Mouse (Mus musculus): ENCODE measurements at regions not wholly inside any gene's neighbourhood (a gene's known extent, or its start where the extent isn't known, plus 50 kb on each side); places are given as distances from the start of the nearest gene placed in this dataset.

DNA sequence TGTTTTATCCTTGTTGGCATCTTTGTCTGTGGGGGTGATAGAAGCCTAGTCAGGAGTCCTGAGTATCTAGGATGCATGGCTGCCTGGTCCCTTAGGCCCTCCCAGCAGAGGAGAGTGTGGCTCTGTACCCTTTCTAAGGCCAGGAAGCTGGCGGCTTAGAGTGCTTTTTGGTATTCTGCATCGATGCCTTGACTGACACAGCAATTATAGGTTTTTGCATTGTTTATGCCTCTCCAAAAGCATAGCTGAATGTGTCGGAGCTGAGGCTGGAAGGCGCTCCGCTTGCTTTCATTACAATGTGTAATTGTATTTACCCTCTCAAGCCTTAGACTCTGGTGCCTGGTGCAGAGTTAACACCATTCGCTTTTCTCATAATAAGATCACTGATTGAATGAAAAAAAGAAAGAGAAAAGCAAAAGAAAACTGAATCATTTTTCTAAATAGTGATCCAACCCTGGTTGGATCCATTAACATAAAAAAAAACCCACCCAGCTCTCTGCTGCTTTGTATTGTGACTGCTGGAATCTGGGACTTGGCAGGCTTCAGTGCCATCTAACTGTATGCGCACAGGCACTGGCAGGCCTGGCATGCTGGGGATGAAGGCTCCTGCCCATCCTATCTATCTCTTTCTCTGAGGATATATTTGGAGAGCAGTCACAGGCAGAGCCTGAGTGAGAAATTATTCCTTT, 376.8 kb downstream of the Zfp619 start:
- H3K36me3 ChIP-seq (replicated peaks; ENCODE audit: control insufficient read depth, insufficient read depth) = no peaks in the 10 kb centered on the region
- WGBS = 38% methylated on average over 7 of the region's 7 CpGs
- no peak for DNase-seq (ENCODE audit: low spot score)
- no peak; the same call in 1 of the 2 replicates for ATAC-seq (ENCODE audit: low FRiP score)
- no peak overlapping the region for H3K9ac ChIP-seq
- H3K9me3 ChIP-seq (ENCODE audit: control insufficient read depth, low read length) = no peaks in the 10 kb centered on the region
- H3K27ac ChIP-seq = peak overlapping the region; percentile 15; the same call in 1 of the 2 replicates
- H3K27me3 ChIP-seq (ENCODE audit: control insufficient read depth, insufficient read depth, low read length) = no peaks in the 10 kb centered on the region
- H3K4me1 ChIP-seq (replicated peaks; ENCODE audit: control insufficient read depth, insufficient read depth, low read length) = no peaks in the 10 kb centered on the region
- H3K4me3 ChIP-seq (replicated peaks; ENCODE audit: low read length) = no peak overlapping the region
- H3K4me2 ChIP-seq (replicated peaks) = no peak overlapping the region

DNA sequence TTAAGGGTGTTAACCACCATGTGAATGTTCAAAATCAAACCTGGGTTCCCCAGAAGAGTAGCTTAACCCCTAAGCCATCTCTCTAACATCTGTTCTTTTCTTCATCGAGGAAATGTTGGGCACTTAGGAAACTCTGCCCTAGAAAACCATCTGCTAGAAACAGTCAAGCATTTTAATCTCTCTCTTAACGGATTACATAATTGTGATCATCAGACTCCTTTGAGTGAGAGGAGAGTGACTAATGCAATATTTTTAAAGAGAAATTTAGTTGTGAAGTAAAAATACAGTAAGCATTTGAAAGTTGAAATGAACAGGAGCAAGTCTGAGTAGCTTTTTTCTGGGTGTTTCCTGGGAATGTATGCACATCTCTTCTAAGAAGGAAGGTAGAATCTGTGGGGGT, 379.4 kb downstream of the Zfp619 start:
- Histone ChIP-seq H3K4me1 (replicated peaks; ENCODE audit: control insufficient read depth, insufficient read depth, low read length) (no peaks in the 10 kb centered on the region), H3K36me3 (replicated peaks; ENCODE audit: control insufficient read depth, insufficient read depth) (no peaks in the 10 kb centered on the region), H3K9ac (no peak overlapping the region), H3K9me3 (ENCODE audit: control insufficient read depth, low read length) (no peaks in the 10 kb centered on the region), H3K4me2 (replicated peaks) (no peak overlapping the region), H3K27me3 (ENCODE audit: control insufficient read depth, insufficient read depth, low read length) (no peaks in the 10 kb centered on the region), H3K4me3 (replicated peaks; ENCODE audit: low read length) (no peak overlapping the region), H3K27ac (no peak overlapping the region)
- WGBS = 83% methylated on average over 2 of the region's 2 CpGs
- ATAC-seq (ENCODE audit: low FRiP score) = no peak
- no peak for DNase-seq (ENCODE audit: low spot score)

DNA sequence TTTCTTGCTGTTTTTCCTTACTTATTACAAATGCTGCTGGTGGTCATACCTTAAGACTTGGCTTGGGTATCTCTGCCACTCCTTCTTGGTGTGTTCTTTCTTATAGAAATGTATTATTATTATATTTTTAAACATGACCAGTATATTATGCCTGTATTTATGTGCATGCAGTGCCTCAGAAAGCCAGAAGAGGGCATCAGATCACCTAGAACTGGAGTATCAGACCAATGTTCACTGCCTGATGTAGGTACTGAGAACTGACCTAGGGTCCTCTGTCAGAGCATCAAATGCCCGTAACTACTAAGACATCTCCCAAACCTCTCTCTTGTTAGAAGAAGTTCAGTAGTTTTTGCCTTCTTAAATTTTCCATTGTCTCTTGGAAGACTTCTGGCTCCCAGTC, 380.7 kb downstream of the Zfp619 start:
- 93% methylated on average over 1 of the region's 1 CpGs for whole genome bisulfite sequencing
- H3K27ac ChIP-seq = no peak overlapping the region
- H3K9ac ChIP-seq = no peak overlapping the region
- no peaks in the 10 kb centered on the region for H3K4me1 ChIP-seq (replicated peaks; ENCODE audit: control insufficient read depth, insufficient read depth, low read length)
- ATAC-seq (ENCODE audit: low FRiP score) (no peak), DNase-seq (ENCODE audit: low spot score) (no peak)
- no peak overlapping the region for H3K4me2 ChIP-seq (replicated peaks)
- H3K4me3 ChIP-seq (replicated peaks; ENCODE audit: low read length) = no peak overlapping the region
- no peaks in the 10 kb centered on the region for H3K36me3 ChIP-seq (replicated peaks; ENCODE audit: control insufficient read depth, insufficient read depth)
- no peaks in the 10 kb centered on the region for H3K27me3 ChIP-seq (ENCODE audit: control insufficient read depth, insufficient read depth, low read length)
- H3K9me3 ChIP-seq (ENCODE audit: control insufficient read depth, low read length) = no peaks in the 10 kb centered on the region

- Histone ChIP-seq H3K4me2 (replicated peaks) (no peak overlapping the region), H3K4me3 (replicated peaks; ENCODE audit: low read length) (no peak overlapping the region), H3K36me3 (replicated peaks; ENCODE audit: control insufficient read depth, insufficient read depth) (no peaks in the 10 kb centered on the region), H3K9ac (no peak overlapping the region), H3K4me1 (replicated peaks; ENCODE audit: control insufficient read depth, insufficient read depth, low read length) (no peaks in the 10 kb centered on the region), H3K27me3 (ENCODE audit: control insufficient read depth, insufficient read depth, low read length) (no peaks in the 10 kb centered on the region), H3K9me3 (ENCODE audit: control insufficient read depth, low read length) (no peaks in the 10 kb centered on the region), H3K27ac (no peak overlapping the region)
- WGBS = 82% methylated on average over 1 of the region's 1 CpGs
- ATAC-seq (ENCODE audit: low FRiP score) = no peak
- DNase-seq (ENCODE audit: low spot score) = no peak
Observed at GRCm38 (mm10) chr7:39933946-39934345, 416.4 kb downstream of the Zfp619 start.

GRCm38 (mm10) chr7:39937262-39937661, 419.7 kb downstream of the Zfp619 start:
- WGBS = 86% methylated on average over 4 of the region's 4 CpGs
- H3K9ac ChIP-seq = no peak overlapping the region
- DNase-seq (ENCODE audit: low spot score) = no peak
- no peak overlapping the region for H3K27ac ChIP-seq
- ATAC-seq (ENCODE audit: low FRiP score) = no peak
- no peak overlapping the region for H3K4me3 ChIP-seq (replicated peaks; ENCODE audit: low read length)
- no peaks in the 10 kb centered on the region for H3K9me3 ChIP-seq (ENCODE audit: control insufficient read depth, low read length)
- H3K27me3 ChIP-seq (ENCODE audit: control insufficient read depth, insufficient read depth, low read length) = no peaks in the 10 kb centered on the region
- no peaks in the 10 kb centered on the region for H3K4me1 ChIP-seq (replicated peaks; ENCODE audit: control insufficient read depth, insufficient read depth, low read length)
- no peak overlapping the region for H3K4me2 ChIP-seq (replicated peaks)
- no peaks in the 10 kb centered on the region for H3K36me3 ChIP-seq (replicated peaks; ENCODE audit: control insufficient read depth, insufficient read depth)

GRCm38 (mm10) chr7:39942262-39942900, 424.8 kb downstream of the Zfp619 start:
- Histone ChIP-seq H3K9me3 (ENCODE audit: control insufficient read depth, low read length) (no peaks in the 10 kb centered on the region), H3K4me3 (replicated peaks; ENCODE audit: low read length) (no peak overlapping the region), H3K27me3 (ENCODE audit: control insufficient read depth, insufficient read depth, low read length) (no peaks in the 10 kb centered on the region), H3K36me3 (replicated peaks; ENCODE audit: control insufficient read depth, insufficient read depth) (no peaks in the 10 kb centered on the region), H3K4me2 (replicated peaks) (no peak overlapping the region), H3K4me1 (replicated peaks; ENCODE audit: control insufficient read depth, insufficient read depth, low read length) (no peaks in the 10 kb centered on the region), H3K27ac (no peak overlapping the region), H3K9ac (no peak overlapping the region)
- ATAC-seq (ENCODE audit: low FRiP score) = peak; percentile 57; the same call in 1 of the 2 replicates
- 35% methylated on average over 1 of the region's 1 CpGs for WGBS
- DNase-seq (ENCODE audit: low spot score) = peak; percentile 66

DNA sequence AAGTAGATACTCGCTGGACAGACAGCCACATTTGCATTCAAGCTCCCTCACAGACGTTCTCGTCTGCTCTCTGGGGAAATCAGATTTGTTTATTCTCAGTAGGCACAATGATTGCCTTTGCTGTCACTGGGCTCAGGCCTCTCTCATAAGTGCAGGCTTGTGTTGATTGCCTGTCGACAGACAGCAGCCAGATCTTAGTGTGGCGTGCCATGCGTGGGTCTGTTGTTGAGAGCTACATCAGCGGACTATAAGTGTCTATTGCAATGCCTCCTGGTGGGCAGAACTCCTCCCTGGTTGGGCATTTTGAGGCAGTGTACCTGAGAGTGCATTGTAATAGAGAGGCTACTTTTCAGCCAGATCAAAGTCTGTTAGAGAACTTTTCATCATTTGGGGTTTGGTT, 436.5 kb downstream of the Zfp619 start:
- ATAC-seq (ENCODE audit: low FRiP score) (no peak), DNase-seq (ENCODE audit: low spot score) (no peak)
- H3K36me3 ChIP-seq (replicated peaks; ENCODE audit: control insufficient read depth, insufficient read depth) = no peaks in the 10 kb centered on the region
- H3K4me2 ChIP-seq (replicated peaks) = no peak overlapping the region
- H3K9ac ChIP-seq = no peak overlapping the region
- no peaks in the 10 kb centered on the region for H3K4me1 ChIP-seq (replicated peaks; ENCODE audit: control insufficient read depth, insufficient read depth, low read length)
- H3K9me3 ChIP-seq (ENCODE audit: control insufficient read depth, low read length) = no peaks in the 10 kb centered on the region
- H3K4me3 ChIP-seq (replicated peaks; ENCODE audit: low read length) = no peak overlapping the region
- H3K27ac ChIP-seq = no peak overlapping the region
- 69% methylated on average over 7 of the region's 7 CpGs for WGBS
- H3K27me3 ChIP-seq (ENCODE audit: control insufficient read depth, insufficient read depth, low read length) = no peaks in the 10 kb centered on the region

GRCm38 (mm10) chr7:39954931-39955330, 437.4 kb downstream of the Zfp619 start:
- no peak overlapping the region for H3K27ac ChIP-seq
- H3K4me3 ChIP-seq (replicated peaks; ENCODE audit: low read length) = no peak overlapping the region
- H3K27me3 ChIP-seq (ENCODE audit: control insufficient read depth, insufficient read depth, low read length) = no peaks in the 10 kb centered on the region
- no peaks in the 10 kb centered on the region for H3K4me1 ChIP-seq (replicated peaks; ENCODE audit: control insufficient read depth, insufficient read depth, low read length)
- no peak for ATAC-seq (ENCODE audit: low FRiP score)
- no peaks in the 10 kb centered on the region for H3K9me3 ChIP-seq (ENCODE audit: control insufficient read depth, low read length)
- H3K36me3 ChIP-seq (replicated peaks; ENCODE audit: control insufficient read depth, insufficient read depth) = no peaks in the 10 kb centered on the region
- no peak overlapping the region for H3K9ac ChIP-seq
- H3K4me2 ChIP-seq (replicated peaks) = no peak overlapping the region
- no peak for DNase-seq (ENCODE audit: low spot score)

DNA sequence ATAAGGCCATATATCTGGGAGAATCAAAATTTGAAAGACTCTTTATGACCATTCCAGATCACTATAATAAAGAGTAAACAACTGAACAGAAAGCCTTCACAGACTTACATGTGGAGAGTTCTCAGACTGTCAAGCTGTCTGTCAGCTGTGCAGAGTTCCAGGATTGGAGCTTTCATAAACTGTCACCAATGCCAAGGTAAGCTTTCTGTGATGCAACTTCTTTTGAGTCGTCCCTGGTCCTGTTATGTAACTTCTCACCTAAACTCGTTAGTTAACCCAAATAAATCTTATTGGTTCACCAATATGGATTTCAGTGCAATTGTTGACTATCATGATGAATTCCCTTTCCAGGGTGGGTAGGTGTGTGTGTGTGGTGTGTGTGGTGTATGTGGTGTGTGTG, 460.6 kb downstream of the Zfp619 start:
- H3K36me3 ChIP-seq (replicated peaks; ENCODE audit: control insufficient read depth, insufficient read depth) = no peaks in the 10 kb centered on the region
- H3K4me2 ChIP-seq (replicated peaks) = no peak overlapping the region
- no peak overlapping the region for H3K9ac ChIP-seq
- DNase-seq (ENCODE audit: low spot score) = no peak
- H3K9me3 ChIP-seq (ENCODE audit: control insufficient read depth, low read length) = no peaks in the 10 kb centered on the region
- WGBS = 92% methylated on average over 2 of the region's 2 CpGs
- no peak overlapping the region for H3K27ac ChIP-seq
- no peak overlapping the region for H3K4me3 ChIP-seq (replicated peaks; ENCODE audit: low read length)
- H3K4me1 ChIP-seq (replicated peaks; ENCODE audit: control insufficient read depth, insufficient read depth, low read length) = no peaks in the 10 kb centered on the region
- ATAC-seq (ENCODE audit: low FRiP score) = no peak
- H3K27me3 ChIP-seq (ENCODE audit: control insufficient read depth, insufficient read depth, low read length) = no peaks in the 10 kb centered on the region

Measured in hindbrain, embryonic 14.5 days (tissue).